In genomic region chr8:64608931-64609330, GRCm38 (mm10) we compare ENCODE assay signal across 31 mouse cellular contexts.
DNase-seq lines count a peak whose midpoint lies in the region; ATAC-seq and TF ChIP-seq lines count a peak whose summit lies in the region.
"Had no signal": no experiment of that assay in that cellular context is flagged by ENCODE, and none has a peak within 500 bp of the region (broad histone marks: within the 10 kb centered on the region; RNA-seq: fewer than 3 reads in every experiment).

No protein-coding gene starts in this region.

- no peak overlapping the region for H3K4me2 ChIP-seq in midbrain, postnatal 0 days (ENCODE audit: low read depth, low read length, poor library complexity, severe bottlenecking)
- H3K4me2 ChIP-seq: embryonic facial prominence, embryonic 13.5 days; forebrain, embryonic 12.5 days; heart, embryonic 12.5 days; heart, embryonic 15.5 days; hindbrain, embryonic 14.5 days had no signal

- no peak overlapping the region for H3K27ac ChIP-seq in midbrain, postnatal 0 days (ENCODE audit: low read depth, low read length)
- H3K27ac ChIP-seq in midbrain, embryonic 10.5 days (replicated peaks), result no peak overlapping the region
- H3K27ac ChIP-seq: embryonic facial prominence, embryonic 10.5 days; embryonic facial prominence, embryonic 13.5 days; forebrain, embryonic 12.5 days; gastrocnemius, adult 2 months; heart, embryonic 15.5 days; hindbrain, embryonic 14.5 days; hindbrain, postnatal 0 days had no signal

- 91% methylated on average over 16 of the region's 16 CpGs for WGBS in midbrain, postnatal 0 days
- 93% methylated on average over 16 of the region's 16 CpGs for WGBS in midbrain, embryonic 10.5 days

- H3K9ac ChIP-seq in midbrain, postnatal 0 days (replicated peaks; ENCODE audit: low read length, poor library complexity, severe bottlenecking), result no peak overlapping the region
- H3K9ac ChIP-seq: embryonic facial prominence, embryonic 13.5 days; forebrain, embryonic 12.5 days; heart, embryonic 12.5 days; heart, embryonic 15.5 days; hindbrain, embryonic 14.5 days had no signal

- H3K27me3 ChIP-seq in midbrain, postnatal 0 days (ENCODE audit: insufficient read depth, low read length), result no peaks in the 10 kb centered on the region
- no peaks in the 10 kb centered on the region for H3K27me3 ChIP-seq in midbrain, embryonic 10.5 days (ENCODE audit: low read depth, poor library complexity, severe bottlenecking)
- H3K27me3 ChIP-seq: embryonic facial prominence, embryonic 13.5 days; forebrain, embryonic 12.5 days; heart, embryonic 12.5 days; heart, embryonic 15.5 days had no signal

- DNase-seq in adrenal gland, postnatal 10 days, result peak; percentile 37
- DNase-seq in adrenal gland, adult 8-10 months, result no peak
- peak; percentile 81 for DNase-seq in heart, adult 11 months
- no peak for DNase-seq in heart, postnatal 36 days
- no peak for DNase-seq in midbrain, postnatal 0 days (ENCODE audit: low spot score)
- DNase-seq in midbrain, embryonic 10.5 days (ENCODE audit: low spot score), result no peak
- peak; percentile 23 for DNase-seq in adrenal gland, postnatal 25 days
- no peak for DNase-seq in adipocyte (ENCODE audit: low spot score)
- DNase-seq: cerebellum, adult 11-12 months; cerebellum, adult 8-10 months; cerebellum, postnatal 10 days; cerebellum, postnatal 36 days; embryo, embryonic 11 days; gastrocnemius, adult 2 months; gastrocnemius, postnatal 14 days; heart, adult 18-20 months; heart, postnatal 10 days; heart, postnatal 4 days; kidney, adult 18-20 months had no signal

- intact Hi-C loops in heart, postnatal 36 days (cut with DNase I), result no loop called here

- H3K9me3 ChIP-seq in midbrain, postnatal 0 days (ENCODE audit: low read length), result no peaks in the 10 kb centered on the region
- no peaks in the 10 kb centered on the region for H3K9me3 ChIP-seq in midbrain, embryonic 10.5 days (replicated peaks)
- H3K9me3 ChIP-seq: embryonic facial prominence, embryonic 10.5 days; embryonic facial prominence, embryonic 13.5 days; forebrain, embryonic 12.5 days; heart, embryonic 12.5 days; heart, embryonic 15.5 days had no signal

- H3K36me3 ChIP-seq in midbrain, postnatal 0 days (ENCODE audit: insufficient read depth, low read length), result peaks cover 22% of the 10 kb centered on the region
- H3K36me3 ChIP-seq in midbrain, embryonic 10.5 days, result peaks cover 70% of the 10 kb centered on the region

- no peaks in the 10 kb centered on the region for H3K4me1 ChIP-seq in midbrain, postnatal 0 days (ENCODE audit: insufficient read depth, low read length)
- no peaks in the 10 kb centered on the region for H3K4me1 ChIP-seq in midbrain, embryonic 10.5 days
- H3K4me1 ChIP-seq: embryonic facial prominence, embryonic 10.5 days; embryonic facial prominence, embryonic 13.5 days; forebrain, embryonic 12.5 days; heart, embryonic 12.5 days had no signal

- no peak for ATAC-seq in midbrain, postnatal 0 days (ENCODE audit: low FRiP score)
- ATAC-seq: CD4-positive, CD25-positive, alpha-beta regulatory T cell, adult 4 months; forebrain, embryonic 16.5 days; hindbrain, postnatal 0 days; inflammation-experienced regulatory T-cells, adult 6 months; intestine, embryonic 16.5 days had no signal

- peak; percentile 21; the same call in 1 of the 2 replicates for TF ChIP-seq CTCF in midbrain, postnatal 0 days (IDR thresholded peaks at IDR 0.05)

- no peak overlapping the region for H3K4me3 ChIP-seq in midbrain, postnatal 0 days (ENCODE audit: low read depth, low read length)
- H3K4me3 ChIP-seq in midbrain, embryonic 10.5 days, result no peak overlapping the region
- H3K4me3 ChIP-seq: embryonic facial prominence, embryonic 10.5 days; embryonic facial prominence, embryonic 13.5 days; erythroblast, embryonic 14.5 days; forebrain, embryonic 12.5 days; gastrocnemius, adult 2 months; heart, embryonic 12.5 days; heart, embryonic 15.5 days had no signal

Comparison
In these comparisons a context has a peak if more than half of its experiments do, and no peak if none do; other contexts are left out.
1. DNase-seq: peak in adrenal gland, postnatal 10 days (single experiment), heart, adult 11 months (single experiment) and adrenal gland, postnatal 25 days (single experiment); none in adrenal gland, adult 8-10 months (single experiment), heart, postnatal 36 days (0 of 2), midbrain, postnatal 0 days (single experiment), midbrain, embryonic 10.5 days (single experiment) and adipocyte (single experiment).